Mouse (Mus musculus) hindbrain, embryonic 10.5 days (tissue): ENCODE data around the gene Dis3l. TPM values are rescaled to one million over a fixed set of nuclear protein-coding genes. Genes with fewer than 3 reads are reported as not detected.
"Not testable (repeated sequence)": the region's sequence is repeated elsewhere in the genome, so short reads cannot be mapped to it uniquely, and the experiment has no call there.

Experiments used
- DNase-seq: peaks from one replicate; pipeline ENCODE4 v3.0.0-alpha.2; 2017; ENCODE audit warnings: low spot score
- H3K27ac ChIP-seq: fragments of 300-500 bp; sonication (generic); 2 replicates; pipeline ENCODE4 v1.5.1; 2016; ENCODE audit warnings: mild to moderate bottlenecking, moderate library complexity
- H3K27me3 ChIP-seq: fragments of 300-500 bp; sonication (generic); 2 replicates; pipeline ENCODE4 v1.6.1; 2016; ENCODE audit warnings: mild to moderate bottlenecking; ENCODE audit not compliant: poor library complexity, insufficient read depth, severe bottlenecking
- H3K36me3 ChIP-seq: fragments of 300-500 bp; sonication (generic); 2 replicates; pipeline ENCODE4 v1.6.1; 2016; ENCODE audit warnings: mild to moderate bottlenecking, moderate library complexity
- H3K4me1 ChIP-seq: fragments of 300-500 bp; sonication (generic); replicated peaks from 2 replicates; pipeline ENCODE4 v1.6.1; 2016; ENCODE audit warnings: mild to moderate bottlenecking
- H3K4me3 ChIP-seq: fragments of 300-500 bp; sonication (generic); 2 replicates; pipeline ENCODE4 v1.5.1; 2016; ENCODE audit warnings: mild to moderate bottlenecking, moderate library complexity
- H3K9me3 ChIP-seq: fragments of 300-500 bp; sonication (generic); 2 replicates; pipeline ENCODE4 v1.6.1; 2016; ENCODE audit warnings: mild to moderate bottlenecking, moderate library complexity
- WGBS: fragments of 180-500 bp; shearing (Covaris S2); methylation state at CpG from one replicate; pipeline ENCODE4 v1.1.7; 2016; 5-methylcytosine and 5-hydroxymethylcytosine counted together
- polyA plus RNA-seq: library from polyadenylated mRNA; unstranded; fragments of >200 nt; fragmentation: Nextera tagmentation; extraction: Ambion mirVana; gene quantifications from 2 replicates; pipeline ENCODE4 v1.2.1, GENCODE M21; 2016

Dis3l gene
- polyA plus RNA-seq, 1 experiment from 2014 or later: 20.6 TPM

DNA sequence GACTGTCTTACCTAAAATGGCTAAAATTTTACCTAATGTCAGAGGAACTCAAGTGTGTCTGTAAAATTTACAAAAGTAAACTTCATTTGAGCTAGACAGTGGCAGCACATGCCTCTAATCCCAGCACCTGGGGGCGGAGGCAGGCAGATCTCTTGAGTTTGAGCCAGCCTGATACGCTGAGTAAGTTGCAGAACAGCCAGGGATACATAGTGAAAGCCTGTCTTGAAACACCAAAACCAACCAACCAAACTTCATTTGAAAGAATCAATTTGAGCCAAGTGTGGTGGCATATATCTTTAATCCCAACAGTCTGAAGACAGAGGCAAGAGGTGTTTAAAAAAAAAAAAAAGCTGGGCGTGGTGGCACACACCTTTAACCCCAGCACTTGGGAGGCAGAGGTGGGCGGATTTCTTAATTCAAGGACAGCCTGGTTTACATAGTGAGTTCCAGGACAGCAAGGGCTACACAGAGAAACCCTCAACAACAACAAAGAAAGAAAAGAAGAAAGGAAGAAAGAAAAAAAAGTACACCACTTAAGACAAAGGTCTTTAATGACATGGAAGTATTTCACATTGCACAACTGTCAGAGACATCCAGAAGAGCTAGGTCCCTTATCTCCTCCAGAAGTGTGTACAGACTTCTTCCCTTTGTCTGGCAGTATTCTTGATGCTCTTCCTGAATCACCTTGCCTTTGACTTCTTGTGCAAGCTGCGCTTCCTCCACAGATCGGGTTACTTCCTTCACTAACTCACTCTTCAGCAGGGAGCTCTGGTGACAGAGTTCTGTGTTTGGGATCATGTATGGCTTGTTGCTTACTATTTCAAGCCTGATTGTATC, 34.4 kb downstream of the Dis3l start:
- H3K4me1 ChIP-seq: no peaks in the 10 kb centered on the region
- WGBS: 85% methylated on average over 6 of the region's 6 CpGs
- no peak for DNase-seq
- no peak overlapping the region for H3K27ac ChIP-seq
- no peaks in the 10 kb centered on the region for H3K27me3 ChIP-seq
- no peak overlapping the region for H3K4me3 ChIP-seq
- H3K36me3 ChIP-seq: peaks cover 96% of the 10 kb centered on the region
- no peaks in the 10 kb centered on the region for H3K9me3 ChIP-seq

DNA sequence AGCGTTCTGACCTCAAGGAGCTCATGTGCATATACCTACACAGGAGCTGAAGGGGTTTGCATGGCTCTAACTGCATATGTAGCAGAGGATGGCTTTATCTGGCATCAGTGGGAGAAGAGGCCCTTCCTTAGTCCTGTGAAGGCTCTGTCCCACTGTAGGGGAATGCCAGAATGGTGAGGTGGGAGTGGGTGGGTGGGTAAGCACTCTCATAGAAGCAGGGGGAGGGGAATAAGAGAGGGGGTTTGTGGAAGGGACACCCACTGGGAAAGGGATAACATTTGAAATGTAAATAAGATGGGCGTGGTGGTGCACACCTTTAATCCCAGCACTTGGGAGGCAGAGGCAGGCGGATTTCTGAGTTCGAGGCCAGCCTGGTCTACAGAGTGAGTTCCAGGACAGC, 38.0 kb downstream of the Dis3l start:
- H3K36me3 ChIP-seq: peaks cover 99% of the 10 kb centered on the region
- H3K4me3 ChIP-seq, H3K9me3 ChIP-seq: not testable (repeated sequence)

DNA sequence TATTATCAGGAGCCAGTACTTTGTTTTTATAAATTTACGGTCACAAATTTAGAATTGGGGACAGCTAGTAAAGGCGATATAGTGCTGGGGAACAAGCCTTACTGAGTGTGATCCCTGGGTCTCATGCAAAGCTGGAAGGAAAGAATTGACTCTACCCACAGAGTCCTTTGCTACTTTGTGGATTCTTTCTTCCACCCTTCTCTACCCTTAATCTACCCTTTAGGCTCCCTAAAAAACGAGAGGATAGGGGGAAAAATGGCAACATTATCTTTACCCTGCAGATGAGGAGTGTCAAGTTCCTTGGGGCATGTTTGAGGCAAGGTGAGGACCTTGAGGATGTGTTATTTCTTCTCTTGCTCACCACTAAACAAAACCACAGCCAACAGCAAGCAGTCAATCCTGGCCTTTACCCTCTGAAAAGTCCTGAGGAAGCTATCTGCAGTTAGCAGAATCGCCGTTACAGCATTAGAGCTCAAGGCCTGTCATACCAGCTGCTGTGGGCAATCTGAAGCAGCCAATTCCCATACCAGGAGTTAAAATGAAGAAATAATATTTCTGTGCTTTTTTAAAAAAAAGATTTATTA, 58.6 kb downstream of the Dis3l start:
- Histone ChIP-seq H3K27ac (peak overlapping the region; percentile 99), H3K4me3 (peak overlapping the region; percentile 92), H3K36me3 (peaks cover 22% of the 10 kb centered on the region), H3K4me1 (peaks cover 11% of the 10 kb centered on the region), H3K9me3 (no peaks in the 10 kb centered on the region), H3K27me3 (no peaks in the 10 kb centered on the region)
- WGBS: 73% methylated on average over 5 of the region's 5 CpGs
- DNase-seq: no peak

More for the DNA sequence above, 38.0 kb downstream of the Dis3l start:
- not testable (repeated sequence) for H3K27ac ChIP-seq, DNase-seq, H3K4me1 ChIP-seq, H3K27me3 ChIP-seq
- WGBS: 95% methylated on average over 4 of the region's 4 CpGs

DNA sequence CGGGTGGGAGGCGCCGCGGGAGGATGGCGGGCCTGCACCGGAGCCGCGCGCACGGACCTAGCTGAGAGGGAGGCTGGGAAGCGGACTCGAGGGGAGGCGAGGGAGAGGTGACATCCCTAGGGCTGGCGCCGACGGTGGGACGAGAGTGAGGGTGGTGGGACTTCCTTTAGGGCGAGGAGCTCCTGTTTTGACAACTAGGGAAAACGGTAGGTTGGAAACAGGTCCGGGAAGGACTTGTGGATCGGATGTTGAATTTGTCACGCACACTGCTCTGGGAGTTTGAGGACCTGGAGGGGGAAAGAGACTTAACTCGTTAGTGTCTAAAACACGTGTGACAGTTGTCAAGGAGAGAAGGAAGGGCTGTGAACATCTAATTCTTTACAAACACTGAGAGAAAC, 59.3 kb downstream of the Dis3l start:
- Histone ChIP-seq H3K4me1 (peaks cover 11% of the 10 kb centered on the region), H3K27me3 (no peaks in the 10 kb centered on the region), H3K9me3 (no peaks in the 10 kb centered on the region), H3K27ac (peak overlapping the region; percentile 99), H3K36me3 (peaks cover 15% of the 10 kb centered on the region), H3K4me3 (peak overlapping the region; percentile 92)
- under 1% methylated on average over 24 of the region's 24 CpGs for WGBS
- no peak for DNase-seq

DNA sequence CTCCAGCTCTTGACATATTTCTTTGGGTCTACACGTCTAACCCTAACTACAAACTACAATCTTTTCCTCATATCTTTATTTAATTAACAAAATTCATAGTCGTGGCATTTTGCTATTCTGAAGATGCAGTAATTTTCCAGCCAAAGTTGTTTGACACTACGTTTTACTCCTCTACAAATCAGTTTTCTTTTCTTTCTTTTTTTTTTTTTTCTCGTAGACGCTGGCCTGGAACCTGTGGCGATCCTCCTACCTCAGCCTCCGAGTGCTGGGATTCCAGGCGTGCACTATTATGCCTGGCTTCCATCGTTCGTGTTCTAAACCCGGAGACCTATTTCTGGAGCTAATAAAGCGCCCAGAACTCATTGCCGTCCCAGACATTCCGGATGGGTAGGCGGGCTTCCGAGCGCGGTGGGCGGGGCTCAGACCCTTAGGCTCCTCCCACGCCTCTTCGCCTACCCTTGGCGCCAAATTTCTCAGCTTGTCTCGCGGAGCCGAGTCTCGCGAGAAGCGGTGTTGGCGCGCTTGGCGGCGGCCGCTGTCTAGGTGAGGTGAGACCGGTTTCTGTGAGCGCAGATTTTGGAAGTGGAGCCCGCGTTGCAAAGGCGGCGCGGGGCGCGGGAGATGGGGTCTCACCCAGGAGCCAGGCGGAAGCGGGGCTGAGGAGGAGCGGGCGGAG, 59.8 kb downstream of the Dis3l start, which contains the start of gene Tipin:
Gene Tipin, plus strand, starts transcription at position 477 of the 676 bp plus-strand sequence.
- Histone ChIP-seq H3K27me3 (no peaks in the 10 kb centered on the region), H3K4me3 (peak within 1 kb of the TSS; percentile 92), H3K36me3 (peaks cover 13% of the 10 kb centered on the region; the same call in 1 of the 2 replicates), H3K27ac (peak within 1 kb of the TSS; percentile 99), H3K9me3 (no peaks in the 10 kb centered on the region), H3K4me1 (peaks cover 11% of the 10 kb centered on the region)
- 3% methylated on average over 46 of the region's 46 CpGs for WGBS
- peak; percentile 96 for DNase-seq

DNA sequence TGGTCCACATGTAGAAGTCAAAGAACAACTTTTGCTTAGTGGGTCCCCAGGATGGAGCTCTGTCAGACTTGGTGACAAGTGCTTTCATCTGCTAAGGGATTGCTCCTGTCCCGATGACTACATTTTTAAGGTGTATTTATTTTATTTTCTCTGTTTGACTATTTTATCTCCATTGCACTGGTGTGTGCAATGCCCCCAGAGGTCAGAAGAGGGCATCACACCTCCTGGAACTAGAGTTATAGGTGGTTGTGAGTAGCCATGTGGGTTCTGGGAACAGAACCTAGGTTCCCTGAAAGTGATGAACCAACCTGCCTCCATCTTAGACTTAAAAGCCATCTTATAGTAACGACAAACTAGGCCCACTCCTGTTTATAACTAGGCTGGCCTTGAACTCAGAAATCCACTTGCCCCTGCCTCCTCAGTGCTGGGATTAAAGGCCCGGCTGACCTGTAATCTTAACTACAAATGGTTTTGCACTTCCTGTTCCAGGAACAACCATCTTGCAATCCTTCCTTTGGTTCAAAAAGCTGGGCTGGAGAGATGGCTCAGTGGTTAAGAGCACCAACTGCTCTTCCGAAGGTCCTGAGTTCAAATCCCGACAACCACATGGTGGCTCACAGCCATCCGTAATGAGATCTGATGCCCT, 62.3 kb downstream of the Dis3l start:
- Histone ChIP-seq H3K4me3 (no peak overlapping the region), H3K9me3 (no peaks in the 10 kb centered on the region), H3K27ac (no peak overlapping the region), H3K36me3 (peaks cover under 1% of the 10 kb centered on the region; the same call in 1 of the 2 replicates), H3K27me3 (no peaks in the 10 kb centered on the region), H3K4me1 (peaks cover 11% of the 10 kb centered on the region)
- 95% methylated on average over 6 of the region's 6 CpGs for WGBS
- DNase-seq: no peak

DNA sequence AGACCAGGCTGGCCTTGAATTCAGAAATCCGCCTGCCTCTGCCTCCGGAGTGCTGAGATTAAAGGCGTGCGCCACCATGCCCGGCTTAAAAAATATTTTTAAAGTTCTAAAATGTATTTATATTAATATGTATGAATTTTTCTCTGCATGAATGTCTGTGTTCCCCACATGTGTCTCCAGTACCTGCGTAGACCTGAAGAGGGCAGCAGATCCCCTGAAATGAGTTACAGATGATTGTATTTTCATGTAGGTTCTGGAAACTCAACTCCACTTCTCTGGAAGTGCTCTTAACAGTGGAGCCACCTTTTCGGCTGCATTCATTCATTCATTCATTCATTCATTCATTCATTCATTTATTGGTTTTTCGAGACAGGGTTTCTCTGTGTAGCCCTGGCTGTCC, 63.4 kb downstream of the Dis3l start:
- Histone ChIP-seq H3K4me1 (peaks cover 9% of the 10 kb centered on the region), H3K27ac (no peak overlapping the region), H3K9me3 (no peaks in the 10 kb centered on the region), H3K27me3 (no peaks in the 10 kb centered on the region), H3K4me3 (no peak overlapping the region), H3K36me3 (no peaks in the 10 kb centered on the region)
- 69% methylated on average over 8 of the region's 8 CpGs for WGBS
- DNase-seq: peak; percentile 68

DNA sequence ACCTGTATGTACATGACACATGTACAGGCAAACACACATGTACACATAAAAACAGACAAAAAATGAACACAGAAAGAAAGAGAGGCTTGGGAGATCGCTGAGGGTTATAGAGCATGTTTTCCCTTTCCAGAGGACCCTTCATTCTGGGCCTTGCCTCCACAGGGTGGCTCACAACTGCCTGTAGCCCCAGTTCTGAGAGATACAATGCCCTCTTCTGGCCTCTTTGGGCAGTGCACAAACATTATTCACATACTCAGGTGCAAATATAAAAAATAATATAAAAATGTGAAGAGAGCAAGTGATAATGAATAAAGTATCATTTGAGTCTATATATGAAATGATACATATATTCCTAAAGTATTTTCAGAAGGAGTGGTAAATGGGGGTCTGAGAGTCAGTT, 66.2 kb downstream of the Dis3l start:
- Histone ChIP-seq H3K4me3 (no peak overlapping the region), H3K27ac (no peak overlapping the region), H3K27me3 (no peaks in the 10 kb centered on the region), H3K9me3 (no peaks in the 10 kb centered on the region), H3K4me1 (no peaks in the 10 kb centered on the region), H3K36me3 (no peaks in the 10 kb centered on the region)
- DNase-seq: no peak
- WGBS: 61% methylated on average over 1 of the region's 1 CpGs

DNA sequence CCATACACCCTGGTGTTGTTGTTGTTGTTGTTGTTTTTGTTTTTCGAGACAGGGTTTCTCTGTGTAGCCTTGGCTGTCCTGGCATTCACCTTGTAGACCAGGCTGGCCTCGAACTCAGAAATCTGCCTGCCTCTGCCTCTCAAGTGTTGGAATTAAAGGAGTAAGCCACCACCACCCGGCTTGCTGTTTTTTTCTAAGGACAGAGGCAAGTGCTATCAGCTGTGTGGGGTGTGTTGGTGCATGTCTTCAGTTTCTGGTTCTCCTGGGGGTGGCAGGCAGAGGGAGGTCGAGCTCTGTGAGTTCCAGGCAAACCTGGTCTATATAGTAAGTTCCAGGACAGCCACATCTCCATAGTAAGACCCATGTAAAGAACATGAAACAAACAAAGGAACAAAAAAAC, 66.8 kb downstream of the Dis3l start:
- H3K36me3 ChIP-seq: no peaks in the 10 kb centered on the region
- WGBS: 82% methylated on average over 4 of the region's 4 CpGs
- no peak overlapping the region for H3K27ac ChIP-seq
- DNase-seq: no peak
- no peak overlapping the region for H3K4me3 ChIP-seq
- no peaks in the 10 kb centered on the region for H3K4me1 ChIP-seq
- no peaks in the 10 kb centered on the region for H3K27me3 ChIP-seq
- H3K9me3 ChIP-seq: no peaks in the 10 kb centered on the region

DNA sequence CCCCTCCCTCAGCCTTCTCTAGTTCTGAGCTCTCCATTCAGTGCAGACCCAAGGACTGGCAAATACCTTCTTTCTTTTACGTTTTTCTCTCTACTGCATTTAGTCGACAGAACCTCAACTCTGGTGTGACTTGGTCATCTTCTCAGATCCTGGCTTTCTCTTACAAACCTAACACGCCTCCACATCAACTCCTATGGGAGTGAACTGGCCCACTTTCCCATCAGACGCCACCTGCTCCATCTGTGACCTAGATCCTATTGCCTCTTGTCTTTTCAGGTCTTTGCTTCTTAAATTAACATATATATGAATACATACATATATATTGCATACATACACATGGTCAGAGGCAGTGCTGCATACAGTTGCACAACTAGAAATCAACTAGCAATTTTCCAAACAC, 67.3 kb downstream of the Dis3l start:
- Histone ChIP-seq H3K4me3 (no peak overlapping the region), H3K9me3 (no peaks in the 10 kb centered on the region), H3K36me3 (no peaks in the 10 kb centered on the region), H3K4me1 (no peaks in the 10 kb centered on the region), H3K27ac (no peak overlapping the region), H3K27me3 (no peaks in the 10 kb centered on the region)
- 80% methylated on average over 4 of the region's 4 CpGs for WGBS
- no peak for DNase-seq

DNA sequence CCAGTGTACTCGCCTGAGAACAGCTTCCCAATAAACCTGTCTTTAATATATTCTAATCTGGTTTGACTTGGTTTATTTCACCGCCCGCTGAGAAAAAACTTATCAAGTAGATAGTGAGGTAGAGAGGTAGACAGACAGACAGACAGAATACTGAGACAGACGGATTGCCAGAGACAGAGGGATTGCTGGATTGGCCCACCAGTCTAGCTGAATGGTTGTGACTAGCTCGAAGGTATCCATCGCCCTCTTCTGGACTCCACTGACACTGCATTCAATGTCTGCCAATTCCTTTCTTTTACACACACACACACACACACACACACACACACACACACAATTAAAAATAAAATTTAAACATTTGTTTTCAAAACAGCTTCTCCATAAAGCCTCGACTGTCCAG, 68.5 kb downstream of the Dis3l start:
- Histone ChIP-seq H3K4me3 (no peak overlapping the region), H3K27ac (no peak overlapping the region), H3K27me3 (no peaks in the 10 kb centered on the region), H3K9me3 (no peaks in the 10 kb centered on the region), H3K4me1 (no peaks in the 10 kb centered on the region), H3K36me3 (no peaks in the 10 kb centered on the region)
- 48% methylated on average over 7 of the region's 7 CpGs for WGBS
- peak; percentile 48 for DNase-seq

DNA sequence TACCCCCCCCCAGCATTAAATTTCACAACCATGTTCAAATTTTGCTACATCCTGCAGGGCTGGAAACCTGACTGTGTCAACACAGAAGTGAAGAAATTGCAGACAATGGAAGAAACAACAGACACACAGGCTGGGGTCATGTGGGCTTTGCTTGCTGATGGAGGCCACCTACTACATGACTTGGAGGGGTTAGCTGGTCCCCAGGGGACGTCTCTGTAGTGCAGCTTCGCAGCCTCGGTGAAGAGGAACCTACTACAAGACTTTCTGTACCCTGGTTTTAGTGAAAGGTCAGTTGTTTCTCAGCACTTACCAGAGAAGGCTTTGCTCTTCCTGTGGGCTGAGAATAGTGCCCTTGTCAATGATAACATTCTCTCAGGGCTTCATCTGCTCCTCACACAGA, 69.8 kb downstream of the Dis3l start:
- Histone ChIP-seq H3K36me3 (no peaks in the 10 kb centered on the region), H3K9me3 (no peaks in the 10 kb centered on the region), H3K27ac (no peak overlapping the region), H3K4me1 (no peaks in the 10 kb centered on the region), H3K4me3 (no peak overlapping the region), H3K27me3 (no peaks in the 10 kb centered on the region)
- WGBS: 78% methylated on average over 3 of the region's 3 CpGs
- no peak for DNase-seq
